Mouse (Mus musculus) gastrocnemius, adult 2 months (tissue): Measurements from ENCODE around the gene Sorcs3. TPM values are rescaled to one million over a fixed set of nuclear protein-coding genes. Genes with fewer than 3 reads are reported as not detected.

ENCODE experiments used
- DNase-seq: peaks from one replicate; pipeline ENCODE4 v3.0.0; 2022
- H3K27ac ChIP-seq: fragments of 200-600 bp; 2 replicates; pipeline ENCODE4 v1.8.1; 2022; ENCODE audit warnings: mild to moderate bottlenecking
- H3K4me3 ChIP-seq: fragments of 200-600 bp; 2 replicates; pipeline ENCODE4 v1.8.1; 2022; ENCODE audit warnings: mild to moderate bottlenecking, moderate library complexity
- CTCF ChIP-seq: fragments of 200-600 bp; IDR thresholded peaks from 2 replicates; pipeline ENCODE4 v1.8.1; 2022; ENCODE audit warnings: antibody characterized with exemption, mild to moderate bottlenecking, moderate library complexity
- intact Hi-C: fragments of 180-260 bp; cut with DNase I; formaldehyde crosslinking; loops from one replicate; pipeline ENCODE4 v1.15.1; 2025
- total RNA-seq, 2 experiments: library from RNA; stranded (reverse); gene quantifications; 2 replicates each; pipeline ENCODE4 v1.2.3; 2021

Sorcs3 gene
- total RNA-seq, 2 experiments from 2014 or later = not detected

DNA sequence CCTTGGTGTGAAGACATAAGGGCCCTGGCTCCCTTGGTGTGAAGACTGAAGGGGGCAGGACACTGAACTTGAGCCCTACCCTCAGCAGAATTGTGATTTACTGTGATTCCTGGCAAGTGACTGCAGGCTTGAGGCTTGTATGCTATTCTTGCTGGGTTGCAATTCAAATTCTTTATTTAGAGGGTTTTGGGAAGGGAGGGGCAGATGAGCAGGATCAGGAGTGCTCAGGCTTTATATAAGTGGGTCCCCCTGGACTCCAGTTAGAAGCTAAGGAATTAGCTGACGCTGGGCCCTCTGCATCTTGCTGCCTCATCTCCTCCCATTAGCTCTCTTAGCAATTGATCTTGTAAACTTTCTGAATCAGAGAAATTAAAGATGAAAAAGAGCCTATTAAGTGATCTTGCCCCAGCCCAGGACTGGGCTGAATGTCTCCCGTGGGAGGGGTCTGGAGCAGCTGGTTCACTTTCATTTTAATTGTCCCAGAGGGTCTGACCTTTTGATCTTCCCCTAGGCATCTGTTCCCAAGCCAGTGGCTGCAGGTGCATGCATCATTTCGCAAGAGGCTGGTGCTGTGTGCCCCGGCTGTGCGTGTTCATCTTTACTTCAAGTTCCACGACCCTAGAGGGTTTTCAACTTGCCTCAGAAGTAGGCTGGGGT is 425.0 kb downstream of the Sorcs3 start:
- Histone ChIP-seq H3K4me3 (no peak overlapping the region), H3K27ac (no peak overlapping the region)
- no peak for DNase-seq
- intact Hi-C loops = no loop called here
- TF ChIP-seq CTCF = no peak

DNA sequence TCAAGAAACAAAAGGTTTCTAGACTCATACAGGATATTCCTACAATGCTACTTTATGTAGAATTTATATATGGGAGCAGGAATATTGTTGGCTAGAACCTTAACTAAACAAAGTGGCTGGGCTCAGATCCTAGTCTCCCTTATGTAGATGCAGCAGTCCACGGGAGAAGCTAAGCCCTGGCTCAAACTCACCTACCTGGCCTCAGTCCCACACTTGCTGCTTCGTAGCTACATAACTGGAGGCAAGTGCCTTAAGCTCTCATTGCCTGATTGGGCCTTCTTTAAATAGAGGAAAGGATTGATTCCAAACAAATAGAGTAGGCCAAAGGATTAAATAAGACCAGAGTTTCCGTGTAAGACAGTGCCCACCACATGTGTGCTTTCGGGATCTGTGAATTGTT is 436.7 kb downstream of the Sorcs3 start:
- intact Hi-C loops = no loop called here
- Histone ChIP-seq H3K4me3 (no peak overlapping the region), H3K27ac (no peak overlapping the region)
- TF ChIP-seq CTCF = no peak
- DNase-seq = no peak

- no peak for DNase-seq
- intact Hi-C loops = no loop called here
- Histone ChIP-seq H3K27ac (no peak overlapping the region), H3K4me3 (no peak overlapping the region)
- TF ChIP-seq CTCF = no peak
Measured at GRCm38 (mm10) chr19:48649941-48650340, 444.1 kb downstream of the Sorcs3 start.

DNA sequence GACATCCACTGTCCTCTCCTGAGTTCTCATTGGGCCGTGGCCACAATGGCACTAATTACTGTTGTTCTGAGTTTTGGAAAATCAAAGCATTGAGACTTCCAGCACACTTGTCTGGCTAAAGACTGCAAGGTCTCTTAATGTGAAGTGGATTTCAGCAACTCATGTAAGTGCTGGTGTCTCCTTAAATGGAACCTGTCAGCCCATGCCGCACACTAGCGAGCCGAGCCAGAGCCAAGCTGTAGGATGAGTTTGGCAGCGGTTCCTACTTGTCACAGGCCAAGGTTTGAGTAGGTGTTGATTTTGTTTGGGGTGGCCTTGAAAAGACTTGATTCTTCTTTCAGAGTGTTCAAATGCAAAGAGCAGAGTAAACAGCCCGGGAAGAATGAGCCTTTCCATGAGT is 445.8 kb downstream of the Sorcs3 start:
- no peak overlapping the region for H3K4me3 ChIP-seq
- no peak for TF ChIP-seq CTCF
- no peak for DNase-seq
- H3K27ac ChIP-seq = no peak overlapping the region
- intact Hi-C loops = no loop called here

DNA sequence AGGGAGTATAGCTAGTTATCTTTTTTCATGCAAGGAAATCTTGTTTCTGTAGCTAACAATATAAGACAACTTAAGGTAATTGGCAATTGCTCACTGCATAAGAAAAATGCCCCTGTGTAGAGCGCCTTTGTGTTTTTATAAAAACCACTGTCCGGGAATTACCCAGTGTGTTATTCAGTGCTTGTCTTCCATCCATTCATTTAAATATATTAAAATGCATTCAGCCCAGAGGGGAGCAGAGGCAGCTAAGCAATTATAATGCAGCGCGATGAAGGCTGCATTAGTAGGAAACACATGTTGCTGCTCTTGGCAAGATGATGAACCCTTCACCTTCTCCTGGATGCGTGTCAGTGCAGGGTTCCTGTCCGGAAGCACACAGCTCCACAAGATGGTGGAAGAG is 454.4 kb downstream of the Sorcs3 start:
- H3K27ac ChIP-seq = no peak overlapping the region
- no peak for TF ChIP-seq CTCF
- DNase-seq = no peak
- intact Hi-C loops = no loop called here
- H3K4me3 ChIP-seq = no peak overlapping the region

- no peak for TF ChIP-seq CTCF
- intact Hi-C loops = no loop called here
- no peak overlapping the region for H3K4me3 ChIP-seq
- no peak for DNase-seq
- no peak overlapping the region for H3K27ac ChIP-seq
Measured at GRCm38 (mm10) chr19:48679896-48680295, 474.1 kb downstream of the Sorcs3 start.

DNA sequence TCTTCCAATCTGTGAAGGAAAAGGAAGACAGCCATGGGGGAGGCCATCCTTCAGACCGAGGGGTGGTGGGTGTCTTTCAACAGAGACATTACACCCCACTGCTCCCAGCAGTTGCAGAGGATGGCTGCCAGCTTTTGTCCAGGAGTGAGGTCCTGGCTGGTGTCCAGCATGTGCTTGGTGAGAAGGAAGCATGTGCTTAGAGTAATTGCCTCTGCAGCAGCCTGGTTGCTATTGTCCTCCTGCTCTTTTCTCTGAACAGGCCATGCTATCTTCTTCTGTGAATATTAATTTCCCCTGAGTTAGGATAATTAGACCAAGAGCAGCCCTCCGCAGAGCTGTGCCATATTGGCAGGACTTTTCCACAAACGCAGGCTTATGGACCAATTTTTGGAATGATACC is 476.7 kb downstream of the Sorcs3 start:
- no peak for TF ChIP-seq CTCF
- DNase-seq = no peak
- H3K27ac ChIP-seq = no peak overlapping the region
- intact Hi-C loops = no loop called here
- H3K4me3 ChIP-seq = no peak overlapping the region

- no peak for TF ChIP-seq CTCF
- Histone ChIP-seq H3K4me3 (no peak overlapping the region), H3K27ac (no peak overlapping the region)
- intact Hi-C loops = no loop called here
- DNase-seq = no peak
Measured at GRCm38 (mm10) chr19:48686369-48686768, 480.5 kb downstream of the Sorcs3 start.

- no peak for TF ChIP-seq CTCF
Measured at GRCm38 (mm10) chr19:48700111-48700658, 494.4 kb downstream of the Sorcs3 start.

DNA sequence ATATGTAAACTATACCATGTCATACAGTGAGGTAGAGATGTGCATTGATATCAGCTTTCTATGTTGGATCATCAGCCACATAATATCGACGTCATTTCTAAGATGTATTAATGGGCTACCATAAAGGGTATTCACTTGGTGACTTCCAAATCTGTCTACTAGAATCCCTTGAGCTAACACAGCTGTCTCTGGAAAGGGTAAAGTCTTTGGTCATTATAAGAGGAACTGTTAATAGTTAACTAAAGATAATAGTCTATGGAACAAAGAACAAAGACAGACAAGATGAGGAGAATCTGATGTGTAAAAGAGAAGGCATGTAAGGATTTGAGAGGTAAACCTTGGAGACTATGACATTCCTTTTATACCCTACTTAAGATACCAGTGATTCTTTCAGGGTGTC is 497.9 kb downstream of the Sorcs3 start:
- no peak for DNase-seq
- intact Hi-C loops = no loop called here
- TF ChIP-seq CTCF = no peak
- H3K4me3 ChIP-seq = no peak overlapping the region
- no peak overlapping the region for H3K27ac ChIP-seq

More at GRCm38 (mm10) chr19:48700111-48700658, 494.4 kb downstream of the Sorcs3 start:
- intact Hi-C loops = no loop called here
- DNase-seq = no peak
- no peak overlapping the region for H3K4me3 ChIP-seq
- H3K27ac ChIP-seq = no peak overlapping the region

DNA sequence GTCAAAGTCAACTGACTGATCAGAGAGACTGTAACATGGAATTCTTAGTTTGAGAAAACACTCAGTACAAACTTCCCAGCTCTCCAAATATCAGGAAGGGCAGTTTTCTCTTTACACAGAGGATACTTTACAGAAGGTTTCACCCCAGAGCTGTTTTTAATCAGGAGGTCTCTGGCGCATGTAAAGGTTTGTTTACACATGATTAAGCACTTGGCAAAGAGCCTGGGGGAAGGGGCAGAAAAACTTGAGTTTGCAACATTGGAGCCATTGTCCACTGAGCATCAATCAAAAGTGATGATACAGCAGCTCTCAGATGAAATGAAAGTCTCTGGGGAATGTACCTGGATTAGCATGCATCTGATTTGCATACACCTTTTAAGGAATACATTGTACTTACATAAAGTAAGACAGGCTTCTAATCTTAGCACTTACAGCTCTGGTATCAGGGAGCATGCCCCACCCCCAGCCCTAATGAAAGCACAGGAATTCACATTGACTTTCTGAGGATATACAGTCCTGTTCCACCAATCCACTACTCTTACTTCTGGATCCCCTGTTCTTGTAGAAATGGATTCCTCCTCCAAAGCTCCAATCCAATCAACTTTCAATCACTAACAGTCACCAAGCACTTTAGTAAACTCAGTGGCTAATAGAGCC is 500.6 kb downstream of the Sorcs3 start:
- TF ChIP-seq CTCF = no peak
- no peak overlapping the region for H3K4me3 ChIP-seq
- no peak overlapping the region for H3K27ac ChIP-seq
- no peak for DNase-seq
- intact Hi-C loops = no loop called here

GRCm38 (mm10) chr19:48706924-48707320 is 501.1 kb downstream of the Sorcs3 start:
- no peak for TF ChIP-seq CTCF
- intact Hi-C loops = no loop called here
- DNase-seq = no peak
- H3K27ac ChIP-seq = no peak overlapping the region
- no peak overlapping the region for H3K4me3 ChIP-seq

GRCm38 (mm10) chr19:48725851-48726419 is 520.1 kb downstream of the Sorcs3 start:
- intact Hi-C loops = no loop called here
- DNase-seq = no peak
- Histone ChIP-seq H3K27ac (no peak overlapping the region), H3K4me3 (no peak overlapping the region)
- no peak for TF ChIP-seq CTCF
